Mouse (Mus musculus) thymus, adult 2 months (tissue): ENCODE measurements around the gene Tctex1d1.

Experiments used
- CTCF ChIP-seq: fragments of 200-500 bp; IDR thresholded peaks from 2 replicates; pipeline ENCODE4 v1.5.1; 2012; ENCODE audit warnings: mild to moderate bottlenecking, control low read depth, low read length, moderate library complexity, borderline replicate concordance; ENCODE audit not compliant: control insufficient read depth, poor library complexity, insufficient read depth; ENCODE audit errors: extremely low read depth
- POLR2A ChIP-seq: fragments of 200-500 bp; IDR thresholded peaks from 2 replicates; pipeline ENCODE4 v1.6.1; 2012; ENCODE audit warnings: mild to moderate bottlenecking, low read length, control low read depth, moderate library complexity; ENCODE audit not compliant: control insufficient read depth, poor library complexity, insufficient read depth; ENCODE audit errors: extremely low read depth

GRCm38 (mm10) chr4:102930679-102931078 is 47.7 kb upstream of the Tctex1d1 start:
- TF ChIP-seq POLR2A (no peak), CTCF (no peak)
